Mouse (Mus musculus) retina, postnatal 1 day (tissue): ENCODE measurements around the gene Wdpcp.

Source experiments
- DNase-seq: peaks from one replicate; pipeline ENCODE4 v3.0.0-alpha.2; 2012

The Wdpcp gene

GRCm38 (mm10) chr11:21763201-21763600 is 191.2 kb downstream of the Wdpcp start:
- DNase-seq, result no peak

GRCm38 (mm10) chr11:21788831-21789230 is 216.8 kb downstream of the Wdpcp start:
- no peak for DNase-seq

GRCm38 (mm10) chr11:21824941-21825340 is 252.9 kb downstream of the Wdpcp start:
- DNase-seq, result no peak

GRCm38 (mm10) chr11:21826521-21826920 is 254.5 kb downstream of the Wdpcp start:
- no peak for DNase-seq

GRCm38 (mm10) chr11:21847040-21847439 is 275.0 kb downstream of the Wdpcp start:
- DNase-seq, result no peak

GRCm38 (mm10) chr11:21864000-21864399 is 292.0 kb downstream of the Wdpcp start:
- DNase-seq, result peak; percentile 60

GRCm38 (mm10) chr11:21864516-21864915 is 292.5 kb downstream of the Wdpcp start:
- no peak for DNase-seq

GRCm38 (mm10) chr11:21868675-21869074 is 296.6 kb downstream of the Wdpcp start:
- DNase-seq, result no peak

GRCm38 (mm10) chr11:21870863-21871262 is 298.8 kb downstream of the Wdpcp start:
- DNase-seq, result no peak

- DNase-seq, result no peak
These were observed 299.7 kb downstream of the Wdpcp start for GRCm38 (mm10) chr11:21871728-21872127.

- DNase-seq, result no peak
These were observed 303.0 kb downstream of the Wdpcp start for GRCm38 (mm10) chr11:21875077-21875476.

GRCm38 (mm10) chr11:21894696-21895095 is 322.7 kb downstream of the Wdpcp start:
- no peak for DNase-seq

GRCm38 (mm10) chr11:21922531-21922930 is 350.5 kb downstream of the Wdpcp start:
- no peak for DNase-seq
